Mouse (Mus musculus): ENCODE results near the gene Tfe3.
"Not testable (repeated sequence)": the region's sequence is repeated elsewhere in the genome, so short reads cannot be mapped to it uniquely, and the experiment has no call there.

Gene Tfe3

DNA sequence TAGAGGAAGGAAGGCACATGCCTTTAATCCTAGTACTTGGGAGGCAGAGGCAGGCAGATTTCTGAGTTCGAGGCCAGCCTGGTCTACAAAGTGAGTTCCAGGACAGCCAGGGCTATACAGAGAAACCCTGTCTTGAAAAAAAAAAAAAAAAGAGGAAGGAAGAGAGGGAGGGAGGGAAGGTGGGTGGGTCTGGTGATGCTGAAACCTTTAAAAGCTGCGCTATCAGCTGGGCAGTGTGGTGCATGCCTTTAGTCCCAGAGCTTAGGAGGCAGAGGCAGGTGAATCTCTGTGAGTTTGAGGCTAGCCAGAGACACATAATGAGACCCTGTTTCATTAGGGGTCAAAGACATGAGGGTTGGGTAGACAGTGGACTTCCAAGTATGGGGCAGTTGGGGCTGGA is 39.8 kb downstream of the Tfe3 start:
- not testable (repeated sequence) for DNase-seq (ENCODE audit: low read depth, low spot score)

DNA sequence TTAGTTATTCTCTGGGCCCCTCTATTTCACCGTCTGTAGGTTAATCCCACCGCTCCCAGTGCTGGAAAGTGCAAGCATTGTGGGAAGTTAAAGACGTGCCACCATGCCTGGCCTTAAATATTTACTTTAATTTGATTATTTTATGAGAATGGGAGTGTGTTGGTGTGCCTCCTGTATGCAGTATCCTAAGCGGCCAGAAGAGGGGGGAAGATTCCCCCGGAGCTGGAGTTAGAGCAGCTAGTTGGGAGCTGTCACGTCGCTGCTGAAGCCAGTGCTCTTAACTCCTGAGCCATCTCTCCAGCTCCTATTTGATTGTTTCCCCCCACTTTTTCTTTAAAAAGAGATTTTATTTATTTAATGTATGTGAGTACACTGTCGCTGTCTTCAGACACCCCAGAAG is 52.7 kb downstream of the Tfe3 start:
- DNase-seq (ENCODE audit: low read depth, low spot score): not testable (repeated sequence)

DNA sequence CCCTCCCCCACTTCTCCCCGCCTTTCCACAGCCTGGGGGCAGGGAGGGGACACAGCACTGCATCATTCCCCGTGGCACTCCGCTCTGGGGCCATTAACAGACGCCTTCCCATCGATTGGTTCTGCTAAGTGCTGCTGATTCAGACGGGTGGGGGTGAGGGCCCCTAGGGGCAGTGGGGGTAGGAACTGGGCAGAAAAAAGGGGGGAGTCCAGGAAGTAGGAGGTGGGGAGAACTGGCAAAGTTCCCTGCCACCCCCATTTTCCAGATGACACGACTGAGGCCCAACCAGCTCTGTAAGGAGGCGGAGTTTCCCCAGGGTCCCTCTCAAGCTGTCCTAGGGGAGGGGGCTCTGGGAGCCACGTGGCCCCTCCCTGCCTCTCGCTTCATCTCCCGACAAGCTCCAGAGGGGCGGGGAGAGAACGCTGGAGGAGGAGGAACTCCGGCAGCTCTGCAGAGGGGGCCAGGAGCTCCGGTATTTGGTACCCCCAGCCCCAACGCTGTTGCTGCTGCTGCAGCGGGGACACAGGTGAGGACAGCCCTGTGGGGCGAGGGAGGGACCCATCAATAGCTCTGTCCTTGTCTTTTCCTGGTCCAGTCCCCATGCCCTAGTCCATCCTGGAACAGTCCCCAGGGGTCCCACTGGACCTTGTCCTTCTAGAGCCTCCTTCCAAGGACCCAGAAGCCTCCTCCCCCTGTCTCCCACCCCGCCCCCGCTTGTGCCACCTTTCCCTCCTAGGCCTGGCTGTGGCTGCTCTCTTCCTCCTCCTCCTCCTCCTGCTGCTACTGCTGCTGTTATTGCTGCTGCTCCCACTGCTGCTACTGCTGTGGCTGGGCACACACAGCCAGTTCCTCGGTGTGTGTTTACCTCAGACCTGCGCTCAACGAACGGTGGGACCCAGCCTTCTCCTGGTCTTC is 59.8 kb downstream of the Tfe3 start, which contains the start of gene Kcnd1:
TSS of gene Kcnd1 (plus strand) at position 425 of the 915 bp plus-strand sequence.
- no peak for DNase-seq (ENCODE audit: low read depth, low spot score)

Measured in retina, adult 2 months (tissue).